Mouse (Mus musculus): ENCODE data around the gene Bdkrb1.

Bdkrb1 gene

DNA sequence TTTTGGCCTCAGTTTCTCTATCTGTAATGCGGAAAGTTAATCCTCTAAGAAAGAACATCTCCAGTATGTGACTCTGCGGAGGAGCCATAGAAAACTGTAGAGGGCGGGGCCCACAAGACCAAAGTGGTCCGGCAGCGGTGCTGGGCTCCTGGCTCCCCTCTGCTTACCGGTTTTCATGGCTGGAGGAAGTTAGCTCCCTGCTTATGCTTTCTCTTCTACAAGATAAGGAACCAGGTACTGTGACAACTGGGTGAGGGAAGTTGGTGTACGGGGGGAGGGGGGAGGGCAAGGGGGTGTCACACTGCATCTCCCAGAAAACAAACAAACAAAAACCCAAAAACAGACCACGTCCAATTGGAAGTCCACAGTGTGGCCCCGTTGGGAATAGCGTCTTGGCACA lies 4.4 kb upstream of the Bdkrb1 start:
- no peak for DNase-seq (ENCODE audit: low read depth, low spot score)

DNA sequence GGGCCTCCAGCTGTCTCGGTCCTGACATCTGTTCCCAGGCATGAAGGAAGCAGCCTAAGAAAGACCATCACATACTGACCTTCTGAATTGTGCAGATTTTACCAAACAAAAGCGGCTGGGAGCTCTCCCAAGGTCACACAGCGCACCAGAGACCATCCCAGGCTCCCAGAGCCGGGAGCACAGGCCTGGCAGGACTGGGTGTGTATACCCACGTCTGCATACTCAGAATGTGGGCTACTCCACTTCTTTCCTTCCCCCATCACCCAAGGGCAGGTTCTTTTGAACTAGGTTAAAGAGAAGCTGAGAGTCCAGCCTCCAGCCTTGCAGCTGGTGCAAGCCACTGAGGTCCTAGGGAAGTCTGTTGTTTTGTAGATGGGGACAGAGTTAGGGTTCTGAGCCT lies 3.8 kb upstream of the Bdkrb1 start:
- no peak for DNase-seq (ENCODE audit: low read depth, low spot score)

GRCm38 (mm10) chr12:105601586-105601985 lies 1.3 kb upstream of the Bdkrb1 start:
- DNase-seq (ENCODE audit: low read depth, low spot score) = no peak

DNA sequence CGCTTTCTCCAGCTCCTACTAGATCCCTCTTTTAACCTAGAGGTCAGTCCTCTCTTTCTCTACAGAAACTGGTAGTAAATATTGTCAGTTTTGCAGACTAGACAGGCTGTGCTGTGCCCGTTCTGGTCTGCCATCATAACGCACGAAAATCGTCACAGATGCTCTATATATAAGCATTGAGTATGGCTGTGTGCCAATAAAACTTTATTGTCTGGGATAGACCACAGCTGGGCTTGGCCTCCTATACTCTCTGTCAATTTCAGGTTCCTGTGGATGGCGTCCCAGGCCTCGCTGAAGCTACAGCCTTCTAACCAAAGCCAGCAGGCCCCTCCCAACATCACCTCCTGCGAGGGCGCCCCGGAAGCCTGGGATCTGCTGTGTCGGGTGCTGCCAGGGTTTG lies 1.0 kb downstream of the Bdkrb1 start:
- DNase-seq (ENCODE audit: low read depth, low spot score) = no peak

GRCm38 (mm10) chr12:105605212-105605611 lies 2.3 kb downstream of the Bdkrb1 start:
- peak; percentile 25 for DNase-seq (ENCODE audit: low read depth, low spot score)

DNA sequence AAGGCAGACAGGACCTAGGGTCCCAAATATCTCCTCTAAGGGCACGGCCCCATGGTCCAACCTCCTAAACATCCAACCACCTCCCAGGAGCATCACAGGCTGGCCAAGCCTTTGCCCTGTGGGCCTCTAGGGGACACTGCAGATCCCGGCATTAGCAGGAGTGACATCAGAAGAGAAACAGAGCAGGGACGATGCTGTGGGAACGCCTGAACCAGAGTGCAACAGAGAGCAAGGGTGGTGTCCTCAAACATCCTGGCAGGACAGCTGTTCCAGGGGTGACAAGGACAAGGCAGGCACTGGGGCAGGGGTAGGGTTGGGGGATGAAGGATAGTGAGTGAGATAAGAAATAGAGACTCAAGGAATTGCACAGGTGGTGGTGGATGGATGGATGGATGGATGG lies 4.0 kb downstream of the Bdkrb1 start:
- DNase-seq (ENCODE audit: low read depth, low spot score) = no peak

DNA sequence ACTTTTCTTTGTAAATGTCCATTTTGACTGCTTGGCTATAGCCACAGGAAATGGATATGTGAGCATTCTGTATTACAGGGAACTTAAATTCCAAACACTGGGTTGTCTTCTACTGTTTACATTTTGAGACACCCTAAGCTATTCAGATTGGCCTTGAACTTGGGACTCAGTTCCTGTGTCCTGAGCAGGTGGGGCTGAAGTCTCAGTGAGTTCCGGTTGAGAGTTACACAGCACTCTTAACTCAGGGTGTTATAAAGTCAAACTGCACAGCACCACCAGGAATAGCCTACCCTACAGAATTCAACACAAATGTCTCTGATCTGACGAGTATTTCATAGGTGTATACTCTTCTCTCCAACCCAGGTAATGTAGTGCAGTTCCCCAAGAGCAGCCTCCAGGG lies 8.2 kb downstream of the Bdkrb1 start:
- no peak for DNase-seq (ENCODE audit: low read depth, low spot score)

DNA sequence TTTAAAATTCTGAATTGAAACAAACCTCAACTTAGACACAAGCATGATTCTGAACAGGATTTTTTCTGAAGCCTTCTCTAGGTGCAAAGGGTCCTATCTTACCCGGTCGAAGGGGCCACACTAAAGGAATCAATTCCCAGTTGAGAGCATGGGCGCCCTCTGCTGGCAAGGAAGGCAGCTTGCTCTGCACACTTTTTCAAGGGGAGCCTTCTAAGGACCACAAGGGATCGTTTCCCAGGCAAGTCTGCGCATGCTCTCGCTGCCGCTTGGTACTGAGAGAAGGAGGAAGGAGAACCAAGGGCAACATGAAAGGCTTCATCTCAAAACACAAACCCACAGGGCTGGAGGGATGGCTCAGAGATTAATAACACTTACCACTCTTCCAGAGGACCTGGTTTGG lies 8.9 kb downstream of the Bdkrb1 start:
- DNase-seq (ENCODE audit: low read depth, low spot score) = peak; percentile 85

DNA sequence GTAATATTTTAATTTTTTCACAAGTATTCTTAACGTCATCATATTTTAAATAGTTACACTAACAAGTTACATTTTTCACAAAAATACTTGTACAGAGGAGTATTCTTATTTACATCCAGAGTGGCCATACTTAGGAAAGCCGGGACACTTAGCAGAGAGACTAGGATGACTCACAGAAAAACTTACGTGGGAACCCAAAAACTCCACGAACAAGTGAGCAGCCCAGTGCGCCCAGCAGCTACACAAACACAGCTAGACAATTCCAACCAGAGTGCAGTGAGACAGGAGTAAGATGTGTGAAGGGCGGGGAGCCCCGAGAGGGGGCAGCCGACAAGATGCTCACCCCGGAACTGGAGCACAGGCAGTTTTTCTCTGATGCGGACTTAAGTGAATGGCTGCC lies 10.7 kb downstream of the Bdkrb1 start:
- DNase-seq (ENCODE audit: low read depth, low spot score) = no peak

GRCm38 (mm10) chr12:105622048-105622447 lies 19.2 kb downstream of the Bdkrb1 start:
- DNase-seq (ENCODE audit: low read depth, low spot score) = no peak

- DNase-seq (ENCODE audit: low read depth, low spot score) = no peak
Observed at GRCm38 (mm10) chr12:105622981-105623539, 20.2 kb downstream of the Bdkrb1 start.

GRCm38 (mm10) chr12:105625798-105626197 lies 22.9 kb downstream of the Bdkrb1 start:
- peak; percentile 18 for DNase-seq (ENCODE audit: low read depth, low spot score)

DNA sequence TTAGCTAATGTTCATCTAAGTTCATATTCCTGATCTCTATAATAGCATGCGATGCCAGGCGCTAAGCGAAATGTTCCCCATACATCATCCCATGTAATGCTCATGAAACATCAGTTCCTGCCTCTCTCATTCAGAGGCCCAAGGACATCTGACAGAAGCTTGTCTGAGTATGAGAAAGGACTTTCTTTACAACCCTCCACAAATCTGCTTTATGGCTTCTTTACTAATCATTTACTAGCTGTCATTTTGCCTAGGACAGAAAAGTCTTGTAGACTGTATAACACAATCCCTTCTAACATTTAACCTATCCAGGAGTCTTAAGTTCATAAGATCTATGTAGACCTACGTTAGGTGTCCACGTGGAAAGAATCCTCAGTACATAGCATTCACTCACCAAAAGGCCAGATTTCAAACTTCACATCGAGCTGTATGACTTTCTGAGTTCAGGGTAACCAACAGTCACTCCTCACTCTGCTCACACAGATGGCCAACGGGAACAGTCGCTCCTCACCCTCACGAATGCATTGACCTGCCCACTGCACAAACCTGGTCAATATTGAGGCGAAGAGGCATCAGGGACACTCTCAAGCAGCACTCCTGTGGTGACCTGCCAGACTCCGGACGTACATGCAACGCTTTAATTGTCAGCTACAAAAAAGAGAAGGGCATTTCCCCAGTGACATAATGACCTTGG lies 31.6 kb downstream of the Bdkrb1 start:
- no peak for DNase-seq (ENCODE audit: low read depth, low spot score)

DNA sequence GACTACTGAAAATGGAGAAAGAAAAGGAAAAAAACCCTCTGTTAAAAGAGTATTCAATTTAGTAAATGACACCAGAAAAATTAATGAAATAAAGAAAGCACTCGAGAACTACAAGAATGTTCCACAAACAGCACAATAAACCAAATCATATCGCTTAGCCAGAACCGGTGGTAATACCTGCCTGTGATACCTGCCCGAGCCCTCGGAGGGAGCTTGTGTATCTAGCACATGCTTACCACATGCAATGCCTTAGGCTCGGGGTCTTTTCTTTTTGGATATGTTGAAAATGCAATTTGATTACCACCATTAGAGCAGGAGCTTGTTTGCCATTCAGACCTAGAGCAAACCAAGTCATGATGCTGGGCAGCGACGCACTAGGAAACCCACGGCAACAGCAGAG lies 33.7 kb downstream of the Bdkrb1 start:
- DNase-seq (ENCODE audit: low read depth, low spot score) = no peak

GRCm38 (mm10) chr12:105637554-105637953 lies 34.7 kb downstream of the Bdkrb1 start:
- DNase-seq (ENCODE audit: low read depth, low spot score) = no peak

GRCm38 (mm10) chr12:105642770-105643321 lies 40.0 kb downstream of the Bdkrb1 start:
- DNase-seq (ENCODE audit: low read depth, low spot score) = no peak
